Mouse (Mus musculus) G1E (cell line): Measurements from ENCODE around the gene Ormdl2. TPM values are rescaled to one million over a fixed set of nuclear protein-coding genes. Genes with fewer than 3 reads are reported as not detected.
"Not testable (repeated sequence)": the region's sequence is repeated elsewhere in the genome, so short reads cannot be mapped to it uniquely, and the experiment has no call there.

Experiments
- ATAC-seq: 2 replicates; pipeline ENCODE4 v1.8.0; 2016; ENCODE audit warnings: mild to moderate bottlenecking; ENCODE audit not compliant: insufficient number of reproducible peaks, poor library complexity, low FRiP score, severe bottlenecking; ENCODE audit errors: extremely low read depth
- DNase-seq: peaks from one replicate; pipeline ENCODE4 v3.0.0; 2012; ENCODE audit warnings: low spot score
- H3K27me3 ChIP-seq: 2 replicates; pipeline ENCODE4 v1.6.1; 2012; ENCODE audit warnings: mild to moderate bottlenecking, low read length, inconsistent platforms; ENCODE audit not compliant: insufficient read depth
- H3K36me3 ChIP-seq: replicated peaks from 2 replicates; pipeline ENCODE3; 2012; ENCODE audit warnings: mild to moderate bottlenecking, inconsistent platforms
- H3K4me1 ChIP-seq: 2 replicates; pipeline ENCODE4 v1.6.1; 2012; ENCODE audit warnings: low read depth, low read length, inconsistent platforms, mixed read lengths; ENCODE audit not compliant: insufficient read depth
- H3K4me3 ChIP-seq: 2 replicates; pipeline ENCODE4 v1.5.1; 2012; ENCODE audit warnings: low read depth, mild to moderate bottlenecking, inconsistent platforms, low read length, moderate library complexity, mixed read lengths
- H3K9me3 ChIP-seq: replicated peaks from 2 replicates; pipeline ENCODE4 v1.6.1; 2012; ENCODE audit warnings: inconsistent platforms
- CTCF ChIP-seq: IDR thresholded peaks from 2 replicates; pipeline ENCODE4 v1.5.1; 2012; ENCODE audit warnings: low read depth, low read length, inconsistent platforms, mixed read lengths
- GATA1 ChIP-seq: IDR thresholded peaks from 2 replicates; pipeline ENCODE4 v1.6.1; 2012; ENCODE audit warnings: borderline replicate concordance, low read length, inconsistent platforms, mixed read lengths
- GATA2 ChIP-seq: IDR thresholded peaks from 2 replicates; pipeline ENCODE4 v1.6.1; 2012; ENCODE audit warnings: low read depth, low read length, inconsistent platforms, borderline replicate concordance
- POLR2AphosphoS5 ChIP-seq: IDR thresholded peaks from 2 replicates; pipeline ENCODE4 v1.6.1; 2012; ENCODE audit warnings: low read depth, low read length, inconsistent platforms; ENCODE audit not compliant: insufficient replicate concordance
- TAL1 ChIP-seq: conservative IDR thresholded peaks from 2 replicates; pipeline ENCODE4 v1.6.1; 2012; ENCODE audit warnings: low read depth, low read length, inconsistent platforms, mixed read lengths
- polyA plus RNA-seq: library from polyadenylated mRNA; stranded (reverse); fragments of >175 nt; gene quantifications from 2 replicates; pipeline ENCODE4 v1.2.3, GENCODE M21; 2012
- total RNA-seq, 2 experiments: library from RNA; stranded (forward) in 1 of 2; stranded (reverse) in 1 of 2; fragments of 200-1000 nt in 1 of 2; fragments of >200 nt in 1 of 2; fragmentation: Nextera tagmentation in 1 of 2; gene quantifications; 2 replicates each; pipeline ENCODE4 v1.2.3; 2014 to 2017

Gene Ormdl2
- total and polyA plus RNA-seq, 3 experiments: 21.9 to 132 (median 31.9) TPM

- Histone ChIP-seq H3K27me3 (no peaks in the 10 kb centered on the region), H3K9me3 (no peaks in the 10 kb centered on the region), H3K36me3 (peaks cover 54% of the 10 kb centered on the region), H3K4me1 (peaks cover 23% of the 10 kb centered on the region), H3K4me3 (no peak overlapping the region; the same call in 1 of the 2 replicates)
- TF ChIP-seq POLR2AphosphoS5 (no peak), GATA1 (no peak), CTCF (no peak), TAL1 (no peak), GATA2 (no peak)
- DNase-seq: no peak
- ATAC-seq: no peak
Observed at GRCm38 (mm10) chr10:128823821-128824220, 2.4 kb upstream of the Ormdl2 start.

- ATAC-seq, H3K9me3 ChIP-seq, DNase-seq, H3K27me3 ChIP-seq: not testable (repeated sequence)
- Histone ChIP-seq H3K36me3 (peaks cover 53% of the 10 kb centered on the region), H3K4me1 (peaks cover 23% of the 10 kb centered on the region), H3K4me3 (peak overlapping the region; percentile 78; the same call in 1 of the 2 replicates)
Observed at GRCm38 (mm10) chr10:128823087-128823486, 1.6 kb upstream of the Ormdl2 start.

- Histone ChIP-seq H3K4me3 (peak overlapping the region; percentile 78), H3K9me3 (no peaks in the 10 kb centered on the region), H3K4me1 (peaks cover 23% of the 10 kb centered on the region), H3K36me3 (peaks cover 57% of the 10 kb centered on the region), H3K27me3 (no peaks in the 10 kb centered on the region)
- ATAC-seq (no peak), DNase-seq (no peak)
- TF ChIP-seq GATA1 (no peak), CTCF (no peak), POLR2AphosphoS5 (no peak), GATA2 (no peak), TAL1 (no peak)
Observed at GRCm38 (mm10) chr10:128822135-128822534, 690 bp upstream of the Ormdl2 start.

DNA sequence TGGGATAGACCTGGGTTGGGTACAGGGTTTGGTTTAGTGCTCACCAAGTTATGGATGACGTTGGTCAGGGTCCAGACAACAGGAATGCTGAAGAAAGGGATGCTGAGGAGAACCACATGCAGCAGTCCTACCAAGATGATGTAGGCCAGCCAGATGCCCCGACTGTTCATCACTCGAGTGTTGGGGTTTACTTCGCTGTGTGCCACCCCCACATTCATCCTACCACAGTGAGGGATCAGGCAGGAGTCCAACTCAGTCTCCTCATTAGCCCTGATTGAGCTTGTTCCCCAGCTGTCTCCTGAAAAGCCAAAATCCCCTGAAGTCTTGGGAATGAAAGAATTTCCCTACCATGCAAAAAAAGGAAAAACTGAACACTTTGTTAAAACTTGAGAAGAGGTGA, 1.2 kb downstream of the Ormdl2 start:
- H3K9me3 ChIP-seq: no peaks in the 10 kb centered on the region
- peaks cover 25% of the 10 kb centered on the region for H3K4me1 ChIP-seq
- no peak for DNase-seq
- H3K4me3 ChIP-seq: peak overlapping the region; percentile 78
- no peak for TF ChIP-seq GATA1
- no peak for TF ChIP-seq POLR2AphosphoS5
- no peak for TF ChIP-seq CTCF
- TF ChIP-seq TAL1: no peak
- ATAC-seq: no peak
- H3K27me3 ChIP-seq: no peaks in the 10 kb centered on the region
- H3K36me3 ChIP-seq: peaks cover 61% of the 10 kb centered on the region

GRCm38 (mm10) chr10:128817033-128817432, 4.4 kb downstream of the Ormdl2 start, which contains the start of gene Sarnp:
Sarnp (plus strand) TSS chr10:128817333.
- H3K36me3 ChIP-seq: peaks cover 70% of the 10 kb centered on the region
- TF ChIP-seq TAL1: no peak
- no peak for TF ChIP-seq POLR2AphosphoS5
- TF ChIP-seq GATA2: no peak
- no peak for TF ChIP-seq GATA1
- no peak for TF ChIP-seq CTCF
- no peaks in the 10 kb centered on the region for H3K9me3 ChIP-seq
- H3K4me3 ChIP-seq: no peak within 1 kb of the TSS
- ATAC-seq: no peak
- no peak for DNase-seq
- H3K27me3 ChIP-seq: no peaks in the 10 kb centered on the region
- H3K4me1 ChIP-seq: peaks cover 17% of the 10 kb centered on the region

DNA sequence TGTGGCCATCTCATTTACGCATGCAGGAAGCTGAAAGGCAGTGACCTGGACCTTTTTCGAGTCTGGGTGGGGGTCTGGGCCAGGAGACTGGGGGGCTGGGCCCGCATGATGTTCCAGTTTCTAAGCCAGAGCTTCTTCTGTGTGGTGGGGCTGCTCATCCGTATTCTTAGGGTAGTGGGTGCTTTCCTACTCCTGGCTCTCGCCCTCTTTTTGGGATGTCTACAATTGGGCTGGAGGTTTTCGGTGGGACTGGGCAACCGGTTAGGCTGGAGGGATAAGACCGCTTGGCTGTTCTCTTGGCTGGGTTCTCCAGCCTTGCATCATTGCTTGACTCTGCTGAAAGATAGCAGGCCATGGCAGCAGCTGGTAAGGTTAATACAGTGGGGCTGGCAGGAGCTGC, 14.4 kb downstream of the Ormdl2 start:
- Histone ChIP-seq H3K4me1 (peaks cover 45% of the 10 kb centered on the region), H3K9me3 (no peaks in the 10 kb centered on the region), H3K27me3 (no peaks in the 10 kb centered on the region), H3K4me3 (peak overlapping the region; percentile 95; the same call in 1 of the 2 replicates), H3K36me3 (peaks cover 44% of the 10 kb centered on the region)
- TF ChIP-seq GATA1 (no peak), GATA2 (no peak), TAL1 (no peak), CTCF (no peak), POLR2AphosphoS5 (no peak)
- no peak for DNase-seq
- ATAC-seq: no peak

DNA sequence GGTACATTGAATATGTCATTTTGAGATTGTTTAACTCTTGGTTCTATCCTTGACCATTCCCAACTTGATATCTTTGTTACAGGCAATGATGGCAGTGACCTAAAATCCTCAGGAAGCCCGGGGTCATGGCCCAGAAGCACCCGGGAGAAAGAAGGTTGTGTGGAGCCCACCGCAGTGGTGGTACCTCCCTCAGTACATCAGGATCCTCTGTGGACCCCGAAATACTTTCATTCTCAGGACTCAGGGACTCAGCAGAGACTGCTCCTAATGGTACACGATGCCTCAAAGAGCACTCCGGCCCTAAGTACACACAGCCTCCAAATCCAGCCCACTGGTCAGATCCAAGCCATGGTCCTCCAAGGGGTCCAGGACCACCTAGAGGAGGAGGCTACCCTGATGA, 15.4 kb downstream of the Ormdl2 start:
- H3K27me3 ChIP-seq: no peaks in the 10 kb centered on the region
- no peak for DNase-seq
- peak overlapping the region; percentile 95 for H3K4me3 ChIP-seq
- TF ChIP-seq POLR2AphosphoS5: no peak
- TF ChIP-seq GATA1: no peak
- no peak for TF ChIP-seq TAL1
- no peak for TF ChIP-seq CTCF
- TF ChIP-seq GATA2: no peak
- ATAC-seq: no peak
- H3K36me3 ChIP-seq: peaks cover 52% of the 10 kb centered on the region
- no peaks in the 10 kb centered on the region for H3K9me3 ChIP-seq
- peaks cover 45% of the 10 kb centered on the region for H3K4me1 ChIP-seq
